Mouse (Mus musculus): ENCODE results near the gene Vmn2r65. TPM values are rescaled to one million over a fixed set of nuclear protein-coding genes. Genes with fewer than 3 reads are reported as not detected.

Gene Vmn2r65
- polyA plus RNA-seq (2015; fragmentation: Nextera tagmentation; extraction: Ambion mirVana), result not detected in 2 replicates

GRCm38 (mm10) chr7:84964015-84964414 is at the start of gene Vmn2r65:
Gene Vmn2r65, minus strand, starts transcription at chr7:84964115.
- DNase-seq (ENCODE audit: low spot score), result no peak

GRCm38 (mm10) chr7:85012168-85012567 is 48.3 kb upstream of the Vmn2r65 start, which contains the start of gene Vmn2r66:
Gene Vmn2r66, minus strand, starts transcription at chr7:85012268.
- no peak for DNase-seq (ENCODE audit: low spot score)

GRCm38 (mm10) chr7:84996694-84997093 is 32.8 kb upstream of the Vmn2r65 start:
- no peak for DNase-seq (ENCODE audit: low spot score)

Other genes starting within 250 kb of the Vmn2r65 start
- not detected in 2 replicates for gene Olfr291, start 110.6 kb downstream of the Vmn2r65 start, polyA plus RNA-seq (2015; fragmentation: Nextera tagmentation; extraction: Ambion mirVana)
- not detected in 2 replicates for gene Vmn2r66, start 48.2 kb upstream of the Vmn2r65 start, polyA plus RNA-seq (2015; fragmentation: Nextera tagmentation; extraction: Ambion mirVana)
- not detected in 2 replicates for gene Vmn2r67, start 191.9 kb upstream of the Vmn2r65 start, polyA plus RNA-seq (2015; fragmentation: Nextera tagmentation; extraction: Ambion mirVana)